Mouse (Mus musculus) spleen, adult 2 months (tissue): ENCODE measurements around the gene Slc22a2.

Experiments used
- CTCF ChIP-seq: fragments of 200-500 bp; IDR thresholded peaks from 2 replicates; pipeline ENCODE4 v1.5.1; 2011; ENCODE audit warnings: mild to moderate bottlenecking, inconsistent platforms; ENCODE audit not compliant: insufficient read depth, insufficient read length, insufficient replicate concordance; ENCODE audit errors: extremely low read depth
- POLR2A ChIP-seq: fragments of 200-500 bp; IDR thresholded peaks from 2 replicates; pipeline ENCODE4 v1.6.1; 2011; ENCODE audit warnings: low read depth, low read length, inconsistent platforms

DNA sequence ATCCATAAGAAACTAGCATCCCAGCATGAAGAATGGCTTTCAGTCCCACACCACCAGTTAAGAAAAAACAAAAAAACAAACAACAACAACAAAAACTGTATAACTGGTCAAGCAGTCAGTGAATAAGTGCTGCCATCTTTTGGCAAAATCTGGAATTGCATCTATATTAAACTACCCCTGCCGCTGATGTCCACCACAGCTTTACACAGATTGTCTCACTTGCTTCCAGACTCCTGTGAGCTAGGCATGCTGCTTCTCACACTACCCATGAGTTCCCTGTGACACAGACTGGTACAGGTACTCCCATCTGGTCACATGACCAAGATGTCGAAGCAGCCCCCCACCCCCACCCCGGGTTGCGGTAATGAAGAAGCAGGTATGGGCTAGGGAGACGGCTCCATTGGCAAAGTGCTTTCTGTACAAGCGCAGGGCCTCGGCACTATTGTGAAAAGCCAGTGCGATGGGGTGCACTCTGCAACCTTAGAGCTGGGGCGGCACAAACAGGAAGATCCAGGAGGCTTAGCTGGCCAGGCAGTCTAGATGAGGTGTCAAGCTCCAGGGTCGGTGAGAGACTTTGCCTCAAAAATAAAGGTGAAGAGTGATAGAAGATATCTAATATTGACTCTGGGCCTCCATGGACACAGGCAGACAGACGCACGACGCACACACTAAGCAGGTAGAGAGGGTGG, 76.8 kb downstream of the Slc22a2 start:
- TF ChIP-seq CTCF (no peak), POLR2A (no peak)
